Mouse (Mus musculus) cerebellum, adult 8-10 months (tissue): ENCODE measurements at regions not wholly inside any gene's neighbourhood (a gene's known extent, or its start where the extent isn't known, plus 50 kb on each side); places are given as distances from the start of the nearest gene placed in this dataset.

Experiments
- DNase-seq: peaks from one replicate; pipeline ENCODE4 v3.0.0; 2022

DNA sequence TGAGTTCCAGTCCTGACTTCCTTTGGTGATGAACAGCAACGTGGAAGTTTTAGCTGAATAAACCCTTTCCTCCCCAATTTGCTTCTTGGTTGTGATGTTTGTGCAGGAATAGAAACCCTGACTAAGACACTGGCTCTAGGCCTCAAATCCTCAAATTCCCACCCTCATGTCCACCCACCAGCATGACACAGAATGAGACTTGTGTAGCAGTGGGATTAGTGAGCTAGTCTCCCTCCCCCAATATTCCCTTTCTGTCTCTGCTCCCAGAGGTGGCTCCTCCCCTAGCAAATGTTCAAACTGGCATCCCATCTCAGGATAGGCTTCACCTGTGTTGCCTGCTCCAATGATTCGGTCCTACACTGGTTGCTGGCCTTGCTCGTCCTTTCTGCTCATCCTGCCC, 94.1 kb upstream of the Myocd start:
- DNase-seq: no peak

GRCm38 (mm10) chr11:65360729-65361128, 90.9 kb upstream of the Myocd start:
- no peak for DNase-seq

DNA sequence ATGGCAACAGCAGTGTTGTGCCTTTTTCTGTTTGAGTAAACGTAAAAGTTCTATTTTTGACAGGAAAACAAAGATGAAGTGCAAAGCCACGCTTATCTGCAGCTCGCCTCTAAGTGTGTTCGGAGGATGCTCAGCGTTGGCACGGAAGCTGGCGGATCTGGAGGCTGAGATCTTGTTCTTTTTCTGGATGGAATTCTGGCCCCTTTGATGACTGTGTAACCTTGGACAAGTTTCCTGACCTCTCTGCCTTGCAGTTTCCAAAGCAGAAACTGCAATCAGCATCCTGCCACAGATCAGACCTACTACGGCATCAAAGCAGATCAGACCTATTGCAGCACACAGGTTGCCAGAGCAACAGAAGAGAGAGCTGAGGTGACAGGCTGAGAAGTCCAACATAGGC, 89.1 kb upstream of the Myocd start:
- no peak for DNase-seq

DNA sequence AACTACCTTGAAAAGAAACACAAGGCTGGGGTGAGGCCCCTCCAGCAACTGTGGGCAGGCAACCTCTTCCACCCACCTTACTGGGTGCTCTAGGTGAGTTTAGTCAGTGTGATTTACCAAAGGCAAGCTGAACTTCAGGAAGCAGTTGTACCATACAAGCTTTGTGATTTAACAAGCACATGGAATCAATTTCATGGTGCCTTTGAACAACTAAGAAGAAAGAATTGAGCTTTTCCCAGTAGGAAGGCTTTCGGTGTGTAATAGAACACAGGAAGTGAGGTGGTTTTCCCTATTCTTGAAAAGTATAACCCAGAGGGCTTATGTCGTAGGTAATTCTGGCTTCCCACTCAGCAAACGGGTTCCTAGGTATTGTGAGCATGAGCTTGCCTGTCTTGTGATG, 82.7 kb upstream of the Myocd start:
- no peak for DNase-seq

- no peak for DNase-seq
Measured at GRCm38 (mm10) chr11:65349013-65349412, 79.2 kb upstream of the Myocd start.

DNA sequence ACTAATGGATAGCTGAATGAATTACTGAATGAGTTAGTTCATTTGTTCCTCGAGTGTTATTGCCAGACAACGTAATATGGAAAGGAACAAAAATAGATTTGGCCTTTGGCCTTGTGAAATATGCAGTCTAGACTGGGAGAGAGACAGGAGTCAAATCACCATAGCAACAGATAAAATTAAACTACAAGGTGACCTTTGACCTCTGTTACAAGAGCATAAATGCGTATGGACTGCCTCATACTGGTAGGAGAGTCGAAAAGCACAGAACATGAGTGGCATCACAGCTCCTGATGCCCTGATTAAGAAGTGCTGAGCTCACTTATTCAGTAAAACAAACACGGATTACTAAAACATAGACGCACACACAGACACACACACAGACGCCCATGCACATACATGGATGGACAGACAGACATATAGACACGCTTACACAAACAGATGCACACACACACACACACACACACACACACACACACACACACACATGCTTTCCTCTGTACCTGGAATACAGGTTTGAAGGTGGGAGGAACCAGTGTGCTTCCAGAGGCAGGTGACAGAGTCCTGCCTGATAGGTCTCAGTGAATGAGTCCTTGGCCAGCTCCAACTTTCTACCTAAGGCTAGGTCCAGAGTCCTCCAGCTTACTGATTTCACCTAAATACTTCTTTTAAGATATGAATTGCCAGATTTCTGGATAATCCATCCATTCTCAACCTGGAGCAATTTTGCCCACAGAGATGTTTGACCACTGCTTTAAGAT, 72.1 kb upstream of the Myocd start:
- no peak for DNase-seq

- DNase-seq: no peak
Measured at GRCm38 (mm10) chr11:65334286-65334685, 64.5 kb upstream of the Myocd start.

DNA sequence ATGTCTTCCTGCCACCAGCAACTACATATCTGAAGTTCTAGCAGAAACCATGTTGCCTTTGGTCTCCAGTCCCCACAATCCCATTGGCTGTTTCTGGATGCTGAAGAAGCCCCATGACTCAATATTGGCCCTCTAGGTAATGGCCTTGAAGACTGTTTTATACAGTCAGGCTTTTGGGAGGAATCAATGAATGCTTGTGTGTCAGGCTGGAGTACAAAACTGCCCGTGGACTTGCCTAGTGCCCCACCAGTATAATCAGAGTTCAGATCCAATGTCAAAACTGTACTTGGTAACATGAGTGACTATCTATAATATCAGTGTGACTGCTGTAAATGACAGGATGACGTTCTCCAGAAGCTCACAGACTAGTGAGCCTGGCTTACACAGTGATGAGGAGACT, 63.3 kb upstream of the Myocd start:
- no peak for DNase-seq

DNA sequence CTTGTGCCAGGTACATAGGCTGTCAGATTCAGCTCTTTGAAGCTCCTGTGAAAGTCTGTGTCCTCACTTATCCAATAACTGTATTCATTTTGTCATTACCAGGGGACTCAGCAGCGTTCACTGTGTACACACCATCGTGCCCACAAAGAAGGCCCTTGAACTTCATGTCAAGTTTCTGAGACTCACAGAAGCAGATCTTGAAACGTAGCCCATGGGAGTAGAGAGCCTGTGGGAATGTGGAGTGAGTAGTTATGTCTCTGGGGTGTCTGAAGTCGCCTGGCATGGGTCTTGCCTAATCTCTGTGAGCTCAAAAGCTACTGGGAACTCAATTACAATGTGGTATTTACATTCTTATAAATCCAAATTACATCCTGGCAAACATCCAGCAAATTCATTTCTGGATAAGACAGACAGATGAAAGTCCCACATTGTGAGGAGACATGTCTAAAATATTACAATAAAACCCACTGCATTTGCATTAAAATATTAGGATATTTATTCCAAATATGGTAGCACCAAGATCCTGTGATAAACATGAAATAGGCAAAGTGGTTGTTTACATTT, 53.2 kb upstream of the Myocd start:
- no peak for DNase-seq
